Mouse (Mus musculus) telencephalon, adult 2 months (tissue): ENCODE results near the gene Pam16.
A peak's percentile ranks its signal among the peaks of the same experiment; 100 is the strongest.
"Not testable (repeated sequence)": the region's sequence is repeated elsewhere in the genome, so short reads cannot be mapped to it uniquely, and the experiment has no call there.

Experiments
- DNase-seq: peaks from one replicate; pipeline ENCODE4 v3.0.0-alpha.2; 2011; ENCODE audit warnings: low read depth, low spot score

Pam16 gene

DNA sequence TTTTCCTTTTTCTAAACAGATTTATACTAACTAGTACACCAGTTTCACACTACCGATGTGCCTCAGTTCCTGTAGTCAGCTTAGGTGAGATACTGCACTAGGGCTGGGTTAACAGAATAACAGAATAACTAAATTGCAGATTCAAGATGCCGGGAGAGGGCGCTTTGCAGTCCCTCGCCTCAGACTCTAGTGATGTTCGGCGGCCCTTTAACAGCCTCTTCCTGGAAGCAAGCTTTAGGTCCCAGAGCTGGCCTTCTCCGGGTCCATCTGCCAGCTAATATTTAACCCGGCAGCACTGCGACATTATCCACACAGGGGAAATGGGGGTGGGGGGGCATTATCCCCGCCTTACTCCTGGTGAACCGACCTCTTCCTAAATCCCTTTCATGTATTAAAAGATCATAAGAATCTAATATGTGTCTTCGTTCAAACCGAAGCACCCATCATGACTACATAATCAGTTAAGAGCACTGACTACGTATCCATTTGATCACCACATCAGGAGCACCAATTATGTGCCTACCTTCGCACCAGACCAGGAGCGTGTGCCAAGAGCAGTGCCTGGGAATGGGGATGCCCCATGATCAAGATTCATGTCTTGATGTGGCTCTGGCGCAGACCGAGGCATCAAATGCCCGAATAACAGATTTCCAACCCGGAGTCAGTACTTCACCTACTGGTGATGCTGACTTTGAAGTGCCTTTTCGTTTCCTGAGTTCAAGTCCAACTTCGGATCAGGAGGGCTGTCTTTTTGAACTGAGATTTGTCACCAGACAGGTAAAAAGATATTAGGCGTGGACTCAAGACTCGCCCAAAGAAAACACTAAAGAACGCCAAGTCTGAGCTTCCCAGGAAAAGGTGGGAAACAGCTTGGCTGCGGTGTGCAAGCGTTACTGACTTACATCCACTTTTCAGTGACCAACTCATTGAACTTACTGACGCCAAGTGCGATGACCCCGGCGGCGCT, 31.6 kb downstream of the Pam16 start:
- peak; percentile 41 for DNase-seq

DNA sequence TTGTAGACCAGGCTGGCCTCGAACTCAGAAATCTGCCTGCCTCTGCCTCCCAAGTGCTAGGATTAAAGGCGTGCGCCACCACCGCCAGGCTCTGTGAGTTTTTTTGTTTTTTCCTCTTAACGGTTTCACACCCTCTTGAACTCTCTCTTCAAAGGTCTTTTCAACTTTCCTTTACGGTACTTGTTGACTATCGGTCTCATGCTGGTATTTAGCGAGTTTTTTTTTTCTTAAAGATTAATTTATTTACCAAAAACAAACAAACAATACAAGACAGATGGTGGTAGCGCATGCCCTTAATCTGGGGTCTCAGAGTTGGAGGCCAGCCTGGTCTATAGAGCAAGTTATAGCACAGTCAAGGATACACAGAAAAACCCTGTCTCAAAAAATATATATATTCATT, 34.6 kb downstream of the Pam16 start:
- DNase-seq, result no peak

DNA sequence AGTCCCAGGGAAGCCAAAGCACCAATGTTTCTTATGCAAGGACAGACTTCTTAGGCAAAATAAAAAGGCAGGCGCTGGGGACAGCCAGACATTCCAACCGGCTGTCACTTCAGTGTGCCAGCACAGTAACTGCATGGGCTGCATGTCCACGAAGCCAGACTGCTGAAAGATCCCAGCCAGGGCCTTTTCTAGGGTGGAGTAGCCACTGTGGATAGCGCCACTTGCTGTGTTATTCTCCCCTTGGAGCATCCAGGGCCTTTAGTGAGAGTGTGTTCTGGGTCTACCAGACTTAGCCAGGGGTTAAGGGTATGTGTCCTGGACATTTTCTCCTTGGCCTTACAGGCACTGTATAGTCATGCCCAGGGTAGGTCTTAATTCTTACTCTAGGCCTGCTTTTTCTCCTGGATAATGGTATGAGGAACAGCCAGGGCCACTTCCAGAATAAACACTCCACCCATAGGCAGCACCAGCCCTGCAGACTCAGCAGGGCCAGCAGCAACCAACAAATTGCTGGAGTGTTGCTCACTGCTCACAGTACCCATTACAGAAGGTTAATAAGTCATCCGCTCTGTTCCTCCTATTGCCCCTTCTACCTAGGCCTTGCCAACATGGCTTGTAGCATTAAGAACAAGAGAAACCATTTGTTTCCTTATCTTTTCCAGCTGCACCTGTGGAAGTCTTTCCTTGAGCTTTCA, 37.1 kb downstream of the Pam16 start:
- no peak for DNase-seq

DNA sequence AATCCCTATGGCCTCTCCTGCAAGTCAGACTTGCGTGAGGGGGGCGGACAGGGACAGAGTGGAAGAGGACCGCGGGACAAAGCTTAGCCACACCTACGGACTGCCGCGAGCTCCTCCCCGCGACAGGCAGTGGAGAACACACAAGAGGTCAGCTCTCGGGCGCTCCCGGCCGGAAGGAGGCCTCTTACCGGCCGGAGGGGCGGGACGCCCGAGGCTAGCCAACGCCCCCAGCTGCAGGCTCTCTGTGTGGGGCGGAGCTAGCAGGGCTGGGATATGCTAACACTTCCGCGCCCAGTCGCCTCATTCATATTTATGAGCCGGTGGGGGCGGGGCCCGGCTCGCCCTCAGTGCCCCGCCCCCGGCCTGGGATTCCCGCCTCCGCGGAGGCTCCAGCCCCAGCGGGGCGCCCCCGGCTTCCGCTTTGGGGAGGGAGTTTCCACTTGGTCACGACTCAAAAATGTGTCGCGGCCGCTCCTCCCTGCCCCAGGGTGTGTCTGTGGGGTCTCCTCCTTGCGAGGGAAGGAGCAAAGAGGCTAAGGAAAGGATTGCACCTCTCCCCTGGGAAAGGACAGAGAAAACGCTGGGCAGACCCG, 38.2 kb downstream of the Pam16 start:
- peak; percentile 80 for DNase-seq

DNA sequence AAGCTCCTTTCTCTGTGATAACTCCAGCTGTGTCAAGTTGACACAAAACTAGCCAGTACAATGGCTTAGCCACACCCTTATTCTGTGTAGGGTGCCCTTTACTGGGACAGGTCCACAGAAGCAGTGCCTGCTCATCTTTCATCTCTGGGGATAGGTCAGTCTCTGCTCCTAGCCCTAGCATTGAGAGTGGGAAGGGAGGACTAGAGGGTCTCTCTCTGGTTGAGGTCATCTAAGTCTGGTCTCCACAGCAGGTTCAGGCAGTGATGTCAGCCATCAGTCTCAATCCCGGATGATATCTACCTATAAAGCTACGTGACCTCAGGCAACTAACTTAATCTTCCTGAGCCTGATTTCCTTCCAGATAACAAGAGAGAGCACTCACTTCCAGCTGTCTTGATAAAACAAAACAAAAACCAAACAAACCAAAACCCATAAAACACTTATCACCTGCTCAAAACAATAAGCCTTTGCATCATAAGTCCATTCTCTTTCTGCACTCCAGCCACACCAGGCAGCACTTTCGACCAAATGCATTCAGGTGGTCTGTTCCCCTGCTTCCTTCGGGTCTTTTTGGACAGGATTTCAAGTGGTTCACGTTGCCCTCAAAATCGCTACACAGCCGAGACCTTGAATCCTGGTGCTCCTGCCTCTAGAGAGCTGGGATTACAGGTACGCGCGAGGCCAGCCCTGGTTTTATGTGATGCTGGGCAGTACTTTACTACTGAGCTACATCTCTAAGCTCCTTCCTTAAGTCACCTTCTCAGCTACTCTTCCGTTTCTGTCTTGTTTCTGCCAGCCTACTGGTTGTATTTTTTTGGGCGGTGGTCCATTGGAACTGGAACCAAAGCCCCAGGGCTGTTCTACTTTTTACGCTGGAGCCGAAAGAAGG, 38.9 kb downstream of the Pam16 start:
- DNase-seq, result no peak

DNA sequence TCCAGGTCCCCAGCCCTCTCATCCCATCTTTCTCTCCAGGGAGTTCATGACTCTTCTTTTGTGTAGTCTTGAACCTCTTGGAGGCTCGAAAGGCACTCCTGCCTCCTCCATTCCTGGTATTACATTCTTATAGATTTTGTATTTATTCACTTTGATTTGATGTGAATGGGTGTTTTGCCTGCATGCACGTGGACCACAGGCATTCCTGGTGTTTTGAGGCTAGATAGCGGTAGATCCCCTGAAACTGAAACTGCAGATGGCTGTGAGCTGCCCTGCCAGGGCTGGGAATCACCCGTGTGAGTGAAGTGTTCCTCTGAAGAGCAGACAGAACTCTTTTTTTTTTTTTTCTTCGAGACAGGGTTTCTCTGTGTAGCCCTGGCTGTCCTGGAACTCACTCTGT, 40.4 kb downstream of the Pam16 start:
- DNase-seq, result no peak

DNA sequence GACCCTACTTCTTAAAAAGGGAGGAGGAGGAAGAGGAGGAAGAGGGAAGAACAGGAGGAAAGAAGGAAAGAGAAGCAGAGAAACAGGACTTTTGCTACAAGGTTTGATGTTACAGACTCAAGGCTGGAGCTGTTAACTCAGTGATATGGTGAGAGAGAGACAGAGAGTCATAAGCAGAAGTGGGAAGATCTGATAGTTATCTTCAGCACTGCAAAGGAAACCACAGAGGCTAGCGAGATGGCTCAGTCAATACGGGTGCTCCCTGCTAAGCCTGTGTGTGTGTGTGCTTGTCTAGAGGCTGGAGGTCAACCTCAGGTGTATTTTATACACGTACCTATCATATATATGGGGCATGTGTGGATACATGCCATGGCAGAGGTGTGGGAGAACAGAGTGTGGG, 41.0 kb downstream of the Pam16 start:
- DNase-seq, result no peak

DNA sequence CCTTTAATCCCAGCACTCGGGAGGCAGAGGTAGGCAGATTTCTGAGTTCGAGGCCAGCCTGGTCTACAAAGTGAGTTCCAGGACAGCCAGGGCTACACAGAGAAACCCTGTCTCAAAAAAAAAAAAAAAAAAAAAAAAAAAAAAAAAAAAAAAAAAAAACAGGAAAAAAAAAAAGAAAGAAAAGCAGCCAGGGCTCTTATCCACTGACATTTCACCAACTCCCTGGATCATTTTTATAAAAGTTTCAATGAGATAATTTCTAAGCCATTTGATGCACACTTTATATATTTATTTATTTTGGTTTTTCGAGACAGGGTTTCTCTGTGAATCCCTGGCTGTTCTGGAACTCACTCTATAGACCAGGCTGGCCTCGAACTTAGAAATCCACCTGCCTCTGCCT, 43.6 kb downstream of the Pam16 start:
- not testable (repeated sequence) for DNase-seq

DNA sequence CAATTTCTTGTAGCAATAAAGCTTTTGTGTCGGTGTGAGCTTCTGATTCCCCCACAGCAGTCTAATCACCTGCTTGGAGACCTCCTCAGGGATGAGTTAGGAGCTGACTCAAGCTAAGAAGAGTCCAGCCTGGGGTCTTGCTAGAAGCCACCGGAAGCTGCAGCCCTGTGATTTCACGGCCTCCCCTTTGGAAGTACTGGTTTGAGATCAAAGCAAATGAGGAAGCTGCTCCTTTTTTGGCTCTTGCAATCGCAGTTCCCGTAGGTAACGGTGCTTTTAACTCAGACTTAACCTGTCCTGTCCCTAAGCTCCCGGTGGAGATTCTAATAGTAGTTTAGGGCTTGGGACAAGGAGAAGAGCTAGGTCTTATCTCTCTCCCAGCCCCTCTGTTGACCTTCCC, 46.2 kb downstream of the Pam16 start:
- DNase-seq, result no peak

DNA sequence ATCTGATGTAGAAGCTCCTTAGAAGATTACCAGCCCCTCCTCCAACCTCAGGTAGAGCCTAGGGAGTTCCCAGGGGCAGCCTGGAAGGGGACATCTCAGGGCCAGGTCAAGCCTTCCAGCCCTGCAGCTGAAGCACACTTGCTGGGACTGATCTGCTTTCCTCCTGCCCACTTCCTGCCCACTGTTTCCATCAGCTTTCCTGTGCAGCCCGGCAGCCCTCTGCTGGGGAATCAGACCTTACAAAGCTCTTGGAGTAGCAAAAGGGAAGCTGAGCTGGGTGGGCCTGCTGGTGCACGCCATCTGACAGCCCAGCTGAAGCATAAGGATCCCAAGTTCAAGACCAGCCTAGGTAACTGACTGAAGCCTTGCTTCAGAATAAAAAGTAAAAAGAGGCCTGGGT, 47.9 kb downstream of the Pam16 start:
- DNase-seq, result no peak

DNA sequence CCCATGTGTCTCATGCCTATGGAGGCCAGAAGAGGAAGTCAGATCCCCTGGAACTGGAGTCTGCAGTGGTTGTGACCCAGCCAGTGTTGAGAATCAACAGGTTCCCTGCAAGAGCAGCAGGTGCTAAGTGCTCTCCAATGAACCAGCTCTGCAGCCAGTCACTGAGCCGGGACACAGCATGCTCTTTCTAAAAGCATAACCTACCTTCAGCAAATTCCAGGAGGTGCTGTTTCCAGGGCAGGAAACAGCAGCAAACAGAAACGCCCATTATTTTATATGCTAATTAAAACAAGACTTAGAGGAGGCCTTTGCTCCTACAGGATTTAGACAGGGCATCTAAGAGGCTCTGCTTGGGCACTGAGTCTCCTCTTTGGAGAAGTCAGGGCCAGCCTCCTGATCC, 48.8 kb downstream of the Pam16 start:
- no peak for DNase-seq

DNA sequence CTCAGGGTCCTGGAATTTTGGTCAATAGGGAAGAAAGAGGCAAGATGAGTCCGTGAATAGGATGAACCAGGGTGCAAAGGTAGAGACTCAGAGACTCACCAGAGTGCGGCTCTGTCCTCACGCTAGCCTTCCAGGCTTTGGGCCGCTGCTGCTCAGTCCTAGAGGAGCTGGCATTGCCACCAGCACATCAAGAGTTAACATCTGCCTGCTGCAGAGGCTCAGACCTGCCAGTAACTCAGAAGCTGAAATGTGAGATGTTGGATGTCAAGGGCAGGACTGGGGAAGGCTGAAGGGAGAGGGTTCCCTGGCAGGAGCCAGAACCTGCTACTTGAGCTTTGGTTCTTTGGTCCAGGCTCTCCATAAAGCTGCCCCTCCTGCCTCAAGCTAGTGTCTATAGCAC, 54.1 kb downstream of the Pam16 start:
- no peak for DNase-seq

DNA sequence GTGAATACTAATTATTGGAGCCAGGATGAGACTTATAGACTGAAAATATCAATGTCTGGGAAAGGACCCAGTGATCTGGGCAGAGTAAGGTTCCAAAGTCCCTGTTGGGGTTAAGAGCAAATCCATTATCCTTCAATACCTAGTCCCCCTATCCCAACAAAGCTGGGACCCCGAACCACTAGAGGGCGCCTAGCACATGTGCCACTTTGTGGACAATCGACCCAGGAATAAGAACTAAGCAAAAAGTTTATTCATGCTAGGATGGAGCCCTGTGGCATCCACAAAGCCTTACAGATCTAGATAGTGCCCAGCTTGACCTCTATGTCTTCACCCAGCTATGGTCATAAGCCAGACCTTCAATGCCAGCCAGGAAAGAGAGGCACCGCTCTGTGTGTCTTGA, 56.9 kb downstream of the Pam16 start:
- no peak for DNase-seq
